Mouse (Mus musculus) olfactory bulb, adult 2 months (tissue): ENCODE results near the gene Tnfrsf18.

Experiments
- CTCF ChIP-seq: fragments of 200-500 bp; IDR thresholded peaks from 2 replicates; pipeline ENCODE4 v1.5.1; 2012; ENCODE audit warnings: low read depth, mild to moderate bottlenecking, low read length, moderate library complexity; ENCODE audit not compliant: insufficient read depth
- POLR2A ChIP-seq: fragments of 200-500 bp; IDR thresholded peaks from 2 replicates; pipeline ENCODE4 v1.6.1; 2012; ENCODE audit warnings: mild to moderate bottlenecking, low read depth, low read length, moderate library complexity; ENCODE audit not compliant: insufficient read depth

GRCm38 (mm10) chr4:156059261-156059660, 33.3 kb downstream of the Tnfrsf18 start, which contains the start of gene Ttll10:
- TF ChIP-seq CTCF (no peak), POLR2A (no peak)
